Mouse (Mus musculus): ENCODE results near the gene Vstm5.
"Not testable (repeated sequence)": the region's sequence is repeated elsewhere in the genome, so short reads cannot be mapped to it uniquely, and the experiment has no call there.

The Vstm5 gene

GRCm38 (mm10) chr9:15239042-15239925, at the start of gene Vstm5:
Gene Vstm5, plus strand, starts transcription at chr9:15239045.
- no peak for DNase-seq (ENCODE audit: low read depth, low spot score)

- not testable (repeated sequence) for DNase-seq (ENCODE audit: low read depth, low spot score)
Measured at GRCm38 (mm10) chr9:15194806-15195205, 44.0 kb upstream of the Vstm5 start.

GRCm38 (mm10) chr9:15206631-15207030, 32.2 kb upstream of the Vstm5 start:
- no peak for DNase-seq (ENCODE audit: low read depth, low spot score)

GRCm38 (mm10) chr9:15209320-15209719, 29.5 kb upstream of the Vstm5 start:
- no peak for DNase-seq (ENCODE audit: low read depth, low spot score)

GRCm38 (mm10) chr9:15211876-15212275, 27.0 kb upstream of the Vstm5 start:
- DNase-seq (ENCODE audit: low read depth, low spot score), result peak; percentile 18

- DNase-seq (ENCODE audit: low read depth, low spot score), result no peak
Measured at GRCm38 (mm10) chr9:15213695-15214094, 25.1 kb upstream of the Vstm5 start.

GRCm38 (mm10) chr9:15224912-15225311, 13.9 kb upstream of the Vstm5 start:
- DNase-seq (ENCODE audit: low read depth, low spot score), result no peak

GRCm38 (mm10) chr9:15232445-15232844, 6.4 kb upstream of the Vstm5 start:
- DNase-seq (ENCODE audit: low read depth, low spot score), result no peak

GRCm38 (mm10) chr9:15233604-15234003, 5.2 kb upstream of the Vstm5 start:
- DNase-seq (ENCODE audit: low read depth, low spot score), result no peak

- no peak for DNase-seq (ENCODE audit: low read depth, low spot score)
Measured at GRCm38 (mm10) chr9:15235986-15236385, 2.9 kb upstream of the Vstm5 start.

- DNase-seq (ENCODE audit: low read depth, low spot score), result no peak
Measured at GRCm38 (mm10) chr9:15237516-15238296, 1.1 kb upstream of the Vstm5 start.

- no peak for DNase-seq (ENCODE audit: low read depth, low spot score)
Measured at GRCm38 (mm10) chr9:15238297-15238990, 401 bp upstream of the Vstm5 start.

GRCm38 (mm10) chr9:15240006-15240405, 1.2 kb downstream of the Vstm5 start:
- DNase-seq (ENCODE audit: low read depth, low spot score), result no peak

- no peak for DNase-seq (ENCODE audit: low read depth, low spot score)
Measured at GRCm38 (mm10) chr9:15240863-15241595, 2.2 kb downstream of the Vstm5 start.

GRCm38 (mm10) chr9:15241596-15241939, 2.7 kb downstream of the Vstm5 start:
- DNase-seq (ENCODE audit: low read depth, low spot score), result peak; percentile 54

- no peak for DNase-seq (ENCODE audit: low read depth, low spot score)
Measured at GRCm38 (mm10) chr9:15242130-15242529, 3.3 kb downstream of the Vstm5 start.

GRCm38 (mm10) chr9:15245319-15246075, 6.7 kb downstream of the Vstm5 start:
- no peak for DNase-seq (ENCODE audit: low read depth, low spot score)

- DNase-seq (ENCODE audit: low read depth, low spot score), result peak; percentile 23
Measured at GRCm38 (mm10) chr9:15250376-15250775, 11.5 kb downstream of the Vstm5 start.

- DNase-seq (ENCODE audit: low read depth, low spot score), result no peak
Measured at GRCm38 (mm10) chr9:15252196-15252595, 13.4 kb downstream of the Vstm5 start.

GRCm38 (mm10) chr9:15254501-15254900, 15.7 kb downstream of the Vstm5 start:
- DNase-seq (ENCODE audit: low read depth, low spot score), result no peak

- no peak for DNase-seq (ENCODE audit: low read depth, low spot score)
Measured at GRCm38 (mm10) chr9:15256214-15256613, 17.4 kb downstream of the Vstm5 start.

All from CD4-positive, CD25-positive, alpha-beta regulatory T cell, adult 2 months (primary cell).